9 mouse cellular contexts compared by ENCODE assay signal in the genomic region with DNA sequence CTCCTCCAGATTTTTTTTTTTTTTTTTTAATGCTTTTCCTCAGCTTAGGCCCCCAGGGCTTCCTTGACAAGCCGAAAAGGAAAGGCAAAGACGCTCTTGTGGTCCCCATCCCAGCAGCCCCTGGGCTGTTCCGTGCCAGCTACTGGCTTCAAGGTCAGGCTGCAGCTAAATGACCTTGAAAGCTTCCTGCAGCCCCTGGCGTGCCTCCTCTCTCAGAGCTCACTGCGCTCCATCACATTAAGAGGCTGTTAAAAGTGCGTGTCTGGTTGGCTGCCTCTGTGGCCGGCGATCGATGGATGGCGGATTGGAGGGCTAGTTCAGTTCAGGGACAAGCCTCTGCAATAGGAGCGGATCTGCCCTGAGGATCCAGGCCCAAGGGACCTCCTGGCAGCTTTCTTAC.
A peak's percentile ranks its signal among the peaks of the same experiment; 100 is the strongest.
DNase-seq lines count a peak whose midpoint lies in the region; ATAC-seq and TF ChIP-seq lines count a peak whose summit lies in the region.
"Had no signal": no experiment of that assay in that cellular context is flagged by ENCODE, and none has a peak within 500 bp of the region (broad histone marks: within the 10 kb centered on the region; RNA-seq: fewer than 3 reads in every experiment).

No protein-coding gene starts in this region.

- peak; percentile 47; the same call in 1 of the 2 replicates for ATAC-seq in heart, embryonic 16.5 days (replicated peaks; ENCODE audit: extremely low read depth, insufficient read depth, low FRiP score)
- ATAC-seq in embryonic facial prominence, embryonic 15.5 days (ENCODE audit: insufficient number of reproducible peaks, low FRiP score, low TSS enrichment, low read depth) = no peak
- no peak for ATAC-seq in midbrain, embryonic 14.5 days (ENCODE audit: low FRiP score, low TSS enrichment)
- no peak for ATAC-seq in erythroblast, adult 5-6 weeks (replicated peaks; ENCODE audit: low FRiP score, poor library complexity, severe bottlenecking)
- ATAC-seq: intestine, embryonic 16.5 days had no signal

- H3K36me3 ChIP-seq in heart, embryonic 16.5 days (ENCODE audit: control insufficient read depth, insufficient read depth) = no peaks in the 10 kb centered on the region
- H3K36me3 ChIP-seq in ES-E14 (ENCODE audit: control insufficient read depth, insufficient read depth, low read length, poor library complexity, severe bottlenecking) = no peaks in the 10 kb centered on the region
- H3K36me3 ChIP-seq in embryonic facial prominence, embryonic 15.5 days = no peaks in the 10 kb centered on the region
- H3K36me3 ChIP-seq in midbrain, embryonic 14.5 days (ENCODE audit: control insufficient read depth, insufficient read depth, low read length) = no peaks in the 10 kb centered on the region

- peaks cover 13% of the 10 kb centered on the region for H3K4me1 ChIP-seq in heart, embryonic 16.5 days (ENCODE audit: control insufficient read depth, insufficient read depth, low read length)
- peaks cover 6 to 26% of the 10 kb centered on the region in 2 experiments; a peak in 3 of 4 replicates for H3K4me1 ChIP-seq in ES-E14 (ENCODE audit: control insufficient read depth in 2 of 2, insufficient read depth in 2 of 2, low read length in 2 of 2, poor library complexity in 1 of 2)
- H3K4me1 ChIP-seq in embryonic facial prominence, embryonic 15.5 days = peaks cover 11% of the 10 kb centered on the region
- peaks cover 22% of the 10 kb centered on the region for H3K4me1 ChIP-seq in midbrain, embryonic 14.5 days (ENCODE audit: control insufficient read depth, insufficient read depth, low read length)

- peak overlapping the region; percentile 56; the same call in 1 of the 2 replicates for H3K9ac ChIP-seq in heart, embryonic 16.5 days (ENCODE audit: low read length)
- H3K9ac ChIP-seq in ES-E14 (ENCODE audit: insufficient read depth, low read depth, low read length, poor library complexity, severe bottlenecking) = peak overlapping the region; percentile 2; the same call in 1 of the 2 replicates
- H3K9ac ChIP-seq in embryonic facial prominence, embryonic 15.5 days = no peak overlapping the region
- H3K9ac ChIP-seq in midbrain, embryonic 14.5 days (replicated peaks; ENCODE audit: low read length) = no peak overlapping the region

- peak overlapping the region; percentile 52 for H3K4me2 ChIP-seq in heart, embryonic 16.5 days (ENCODE audit: low read depth, low read length)
- H3K4me2 ChIP-seq in embryonic facial prominence, embryonic 15.5 days (replicated peaks) = 0 out of 2 replicates have a peak overlapping the region, but pooled peaks have one; percentile 21
- peak overlapping the region; percentile 33 for H3K4me2 ChIP-seq in midbrain, embryonic 14.5 days (ENCODE audit: low read length)

- no peak overlapping the region for H3K4me3 ChIP-seq in heart, embryonic 16.5 days (ENCODE audit: low read length)
- peak overlapping the region in 1 of 2 experiments; percentile 35; a peak in 2 of 4 replicates for H3K4me3 ChIP-seq in ES-E14 (ENCODE audit: insufficient read depth in 1 of 2, low read depth in 1 of 2, low read length in 2 of 2, poor library complexity in 1 of 2, severe bottlenecking in 1 of 2)
- H3K4me3 ChIP-seq in embryonic facial prominence, embryonic 15.5 days (replicated peaks) = no peak overlapping the region
- no peak overlapping the region for H3K4me3 ChIP-seq in midbrain, embryonic 14.5 days (replicated peaks; ENCODE audit: low read depth, low read length)

- H3K27me3 ChIP-seq in heart, embryonic 16.5 days (ENCODE audit: control insufficient read depth, insufficient read depth, low read length) = no peaks in the 10 kb centered on the region
- no peaks in the 10 kb centered on the region for H3K27me3 ChIP-seq in embryonic facial prominence, embryonic 15.5 days
- no peaks in the 10 kb centered on the region; the same call in 1 of the 2 replicates for H3K27me3 ChIP-seq in midbrain, embryonic 14.5 days (ENCODE audit: control insufficient read depth, insufficient read depth, low read length)

- no peak for DNase-seq in heart, postnatal 4 days
- peak; percentile 72 for DNase-seq in ES-E14 (ENCODE audit: low read depth, low spot score)
- DNase-seq in midbrain, embryonic 14.5 days = peak; percentile 63
- no peak for DNase-seq in cerebellum, postnatal 14 days
- DNase-seq in thymus, postnatal 36 days = no peak

- in situ Hi-C loops in ES-E14 (cut with MboI; ENCODE audit: low sequenced_read_pairs in 2 of 2, unreplicated experiment in 2 of 2) = no loop called here

- WGBS in heart, embryonic 16.5 days = 20% methylated on average over 11 of the region's 11 CpGs
- WGBS in embryonic facial prominence, embryonic 15.5 days = 27% methylated on average over 11 of the region's 11 CpGs
- 15% methylated on average over 11 of the region's 11 CpGs for WGBS in midbrain, embryonic 14.5 days

- peak overlapping the region; percentile 51 for H3K27ac ChIP-seq in heart, embryonic 16.5 days (ENCODE audit: low read length)
- peak overlapping the region; percentile 84; the same call in 1 of the 2 replicates for H3K27ac ChIP-seq in ES-E14 (ENCODE audit: insufficient read depth, low read depth, low read length, poor library complexity, severe bottlenecking)
- H3K27ac ChIP-seq in embryonic facial prominence, embryonic 15.5 days (replicated peaks) = no peak overlapping the region
- peak overlapping the region; percentile 62 for H3K27ac ChIP-seq in midbrain, embryonic 14.5 days (replicated peaks; ENCODE audit: low read depth, low read length)

- no peaks in the 10 kb centered on the region for H3K9me3 ChIP-seq in heart, embryonic 16.5 days (replicated peaks; ENCODE audit: control insufficient read depth, low read length)
- H3K9me3 ChIP-seq in ES-E14 (ENCODE audit: control insufficient read depth, insufficient read depth, low read depth, low read length) = no peaks in the 10 kb centered on the region
- no peaks in the 10 kb centered on the region for H3K9me3 ChIP-seq in embryonic facial prominence, embryonic 15.5 days (replicated peaks)
- no peaks in the 10 kb centered on the region for H3K9me3 ChIP-seq in midbrain, embryonic 14.5 days (ENCODE audit: control insufficient read depth, low read length)

TF ChIP-seq in ES-E14, 5 proteins besides CTCF, POLR2A, EP300 and RAD21:
- TF ChIP-seq ZNF384 (IDR thresholded peaks at IDR 0.05; ENCODE audit: low read depth, low read length) (peak; percentile 90; the same call in 1 of the 2 replicates), HCFC1 (IDR thresholded peaks at IDR 0.05; ENCODE audit: borderline replicate concordance, insufficient read depth, low read length) (no peak)

Comparison
In these comparisons a context has a peak if more than half of its experiments do, and no peak if none do; other contexts are left out.
1. H3K9ac ChIP-seq: peak in heart, embryonic 16.5 days (single experiment) and ES-E14 (single experiment); none in embryonic facial prominence, embryonic 15.5 days (single experiment) and midbrain, embryonic 14.5 days (single experiment).
2. DNase-seq: peak in ES-E14 (single experiment) and midbrain, embryonic 14.5 days (single experiment); none in heart, postnatal 4 days (single experiment), cerebellum, postnatal 14 days (0 of 2) and thymus, postnatal 36 days (0 of 2).
3. Peak in every context shown above with its lines, with median percentiles within 50 percentile points of each other: H3K4me2 ChIP-seq.